Mouse (Mus musculus) WW6 (cell line): Measurements from ENCODE around the gene Grb10.
A peak's percentile ranks its signal among the peaks of the same experiment; 100 is the strongest.

Experiments
- DNase-seq: peaks from one replicate; pipeline ENCODE4 v3.0.0-alpha.2; 2013; ENCODE audit warnings: low read depth, low spot score

Grb10 gene

DNA sequence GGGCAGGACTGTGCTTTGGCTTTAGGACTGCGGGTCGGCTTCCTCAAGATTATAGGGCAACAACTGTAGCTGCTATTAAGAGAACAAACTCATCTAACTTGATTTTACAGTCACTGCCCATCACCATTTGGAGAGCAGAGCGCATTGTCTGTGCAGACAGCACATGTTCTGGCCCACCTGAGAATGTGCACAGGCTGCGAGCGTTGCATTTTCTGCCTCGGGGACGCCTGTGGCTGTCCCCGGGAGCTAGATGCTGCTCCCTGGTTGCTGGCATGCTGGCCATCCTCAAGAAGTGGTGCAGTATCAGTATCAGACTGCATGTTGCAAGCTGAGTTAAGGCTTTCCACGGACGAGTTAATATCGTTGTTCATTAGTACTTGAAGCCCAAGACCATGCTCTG, 68.2 kb downstream of the Grb10 start:
- no peak for DNase-seq

DNA sequence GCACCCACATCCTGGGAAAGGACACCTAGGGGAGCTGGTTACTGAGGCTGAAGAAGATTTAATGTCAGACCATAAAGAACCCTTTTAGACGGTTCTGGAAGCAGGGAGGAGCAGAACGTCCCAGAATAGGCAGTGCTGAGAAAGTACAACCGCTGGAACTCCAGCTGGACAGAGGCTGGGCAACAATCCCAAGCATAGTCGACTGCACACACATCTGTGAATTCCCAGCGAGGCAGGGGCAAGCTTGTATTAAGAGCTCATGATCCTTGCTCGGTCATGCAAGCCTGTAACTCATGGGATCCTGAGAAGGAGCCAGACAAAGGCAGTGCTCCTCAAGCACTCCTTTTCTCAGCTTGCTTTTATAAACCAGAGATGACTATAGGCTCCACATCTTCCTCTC, 69.7 kb downstream of the Grb10 start:
- DNase-seq: no peak

DNA sequence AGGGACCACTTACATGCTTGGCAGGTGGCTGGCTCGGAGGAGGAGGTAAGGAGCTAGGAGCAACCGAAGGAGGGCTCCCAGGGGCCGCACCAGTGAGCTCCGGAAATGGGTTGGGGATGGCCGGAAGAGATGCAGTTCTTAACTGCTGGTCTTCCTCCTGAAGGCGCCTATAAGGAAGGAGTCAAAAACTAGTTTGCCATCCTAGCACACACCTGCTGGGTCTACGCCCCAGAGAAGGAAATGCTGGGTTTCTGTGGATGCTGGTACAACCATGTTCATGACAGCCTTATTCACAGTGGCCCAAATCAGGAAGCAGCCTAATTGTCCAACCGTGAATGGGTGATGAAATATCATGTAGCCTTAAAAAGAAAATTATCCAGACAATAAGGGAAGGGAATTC, 71.0 kb downstream of the Grb10 start:
- no peak for DNase-seq

DNA sequence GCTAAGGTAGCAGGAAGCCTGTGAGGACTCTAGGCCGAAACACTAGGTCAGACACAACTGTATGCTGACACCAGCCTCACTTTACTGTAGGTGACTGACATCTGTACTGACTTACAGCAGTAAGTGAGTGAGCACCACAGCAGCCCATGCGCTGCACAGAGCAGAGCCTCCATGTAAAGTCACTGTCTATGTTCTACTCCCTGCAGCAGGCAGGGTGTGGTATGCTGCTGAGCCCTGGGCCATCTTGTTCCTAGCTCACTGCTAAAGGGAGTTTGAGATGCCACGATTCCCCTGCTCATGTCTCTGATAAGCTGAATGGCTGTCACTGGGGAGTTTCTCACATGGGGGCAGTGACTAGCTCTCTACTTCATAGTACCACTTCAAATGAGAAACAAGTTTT, 72.3 kb downstream of the Grb10 start:
- DNase-seq: no peak

DNA sequence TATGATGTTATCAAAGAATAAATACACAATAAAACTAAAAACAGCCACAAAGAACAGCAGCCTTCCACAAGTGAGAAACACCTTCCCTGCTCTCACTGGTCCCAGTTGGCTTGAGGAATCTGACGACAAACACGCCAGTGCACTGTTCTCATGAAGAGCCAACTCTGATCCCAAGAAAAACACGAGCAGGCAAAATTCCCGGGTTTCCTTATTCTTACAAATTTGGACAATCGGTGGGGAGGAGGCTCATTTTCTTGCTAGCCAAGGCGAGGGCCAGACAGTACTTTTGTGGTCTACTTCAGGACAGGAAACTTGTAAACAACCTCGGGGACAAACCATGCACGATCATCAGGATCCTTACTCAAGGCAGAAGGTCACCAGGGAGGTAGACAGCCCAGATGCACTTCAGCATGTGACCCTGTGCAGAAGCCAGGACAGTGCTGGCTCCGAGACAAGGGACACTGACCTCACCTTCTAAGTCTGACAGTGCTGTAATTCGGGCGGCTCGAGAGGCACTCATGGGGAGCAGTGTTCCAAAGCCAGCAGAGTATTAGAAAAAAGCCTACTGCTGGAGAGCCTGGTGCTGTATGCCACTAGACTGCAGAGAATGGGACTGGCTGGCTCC, 72.9 kb downstream of the Grb10 start:
- DNase-seq: no peak

DNA sequence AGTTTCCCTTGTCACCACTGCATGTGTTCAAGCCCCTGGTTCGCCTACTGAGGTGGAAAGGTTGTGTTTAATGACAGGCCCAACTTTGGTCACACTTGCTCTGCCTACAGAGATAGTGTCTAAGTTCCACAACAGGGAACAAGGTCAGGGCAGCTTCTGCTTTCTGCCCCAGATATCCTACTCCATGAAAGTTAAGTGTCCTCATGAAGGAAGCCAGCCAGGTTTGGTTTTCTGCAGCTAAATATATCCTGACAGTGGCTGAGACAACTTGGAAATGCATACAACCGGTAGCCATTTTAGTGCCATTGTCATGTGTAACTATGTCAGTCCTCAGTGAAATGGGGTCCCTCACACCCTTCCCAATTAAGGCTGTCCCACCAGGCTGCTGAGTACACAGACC, 73.8 kb downstream of the Grb10 start:
- DNase-seq: no peak

DNA sequence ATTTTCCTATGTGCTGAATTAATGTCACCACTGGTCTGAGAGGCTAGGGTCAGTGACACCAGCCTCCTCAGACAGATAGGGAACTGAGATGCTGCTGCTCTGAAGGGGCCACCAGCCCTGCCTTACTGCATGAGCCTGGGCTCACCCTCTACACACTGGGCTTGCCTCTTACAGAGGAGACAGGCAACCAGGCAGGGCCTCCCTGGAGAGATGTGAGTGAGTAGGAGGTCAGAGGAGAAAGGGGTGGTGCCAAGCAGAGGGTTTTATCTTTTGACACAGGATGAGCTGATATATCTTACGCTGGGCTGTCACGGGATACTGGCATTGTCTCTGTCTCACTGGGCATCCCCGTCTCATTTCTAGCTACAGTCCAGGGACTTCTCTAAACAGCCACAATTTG, 74.9 kb downstream of the Grb10 start:
- DNase-seq: no peak

DNA sequence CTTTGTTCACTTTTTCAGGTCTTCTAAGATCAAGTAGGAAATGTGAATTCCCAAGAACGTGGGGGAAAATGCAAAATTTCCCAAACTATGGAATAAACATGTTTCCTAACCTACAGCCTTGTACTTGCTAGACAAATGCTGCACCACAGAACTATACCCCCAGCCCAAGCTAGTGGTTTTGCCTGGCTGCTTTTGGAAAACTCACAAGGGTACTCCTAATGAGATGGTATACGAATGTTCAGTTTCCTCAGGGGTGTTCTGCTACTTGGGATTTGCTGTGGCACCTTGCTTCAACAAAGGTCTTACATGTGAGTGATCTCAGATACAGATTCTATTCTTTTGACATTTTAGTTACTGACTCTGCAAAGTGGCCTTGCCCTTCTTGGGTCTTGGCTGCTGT, 75.4 kb downstream of the Grb10 start:
- no peak for DNase-seq

DNA sequence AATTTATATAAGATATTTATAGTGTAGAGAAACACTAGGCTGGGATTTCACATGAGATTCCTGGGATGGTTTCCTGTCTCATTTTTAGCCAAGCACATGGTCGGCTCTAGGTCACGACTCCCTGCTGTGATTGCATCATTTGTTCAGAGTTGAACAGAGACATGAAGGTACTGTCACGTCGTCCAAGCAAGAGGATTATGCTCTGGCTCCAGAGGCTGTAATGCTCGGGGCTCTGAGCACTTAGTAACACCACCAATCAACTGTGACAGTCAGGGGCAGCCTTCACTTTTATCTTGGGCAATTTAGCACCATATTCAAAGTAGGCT, 75.9 kb downstream of the Grb10 start:
- no peak for DNase-seq

DNA sequence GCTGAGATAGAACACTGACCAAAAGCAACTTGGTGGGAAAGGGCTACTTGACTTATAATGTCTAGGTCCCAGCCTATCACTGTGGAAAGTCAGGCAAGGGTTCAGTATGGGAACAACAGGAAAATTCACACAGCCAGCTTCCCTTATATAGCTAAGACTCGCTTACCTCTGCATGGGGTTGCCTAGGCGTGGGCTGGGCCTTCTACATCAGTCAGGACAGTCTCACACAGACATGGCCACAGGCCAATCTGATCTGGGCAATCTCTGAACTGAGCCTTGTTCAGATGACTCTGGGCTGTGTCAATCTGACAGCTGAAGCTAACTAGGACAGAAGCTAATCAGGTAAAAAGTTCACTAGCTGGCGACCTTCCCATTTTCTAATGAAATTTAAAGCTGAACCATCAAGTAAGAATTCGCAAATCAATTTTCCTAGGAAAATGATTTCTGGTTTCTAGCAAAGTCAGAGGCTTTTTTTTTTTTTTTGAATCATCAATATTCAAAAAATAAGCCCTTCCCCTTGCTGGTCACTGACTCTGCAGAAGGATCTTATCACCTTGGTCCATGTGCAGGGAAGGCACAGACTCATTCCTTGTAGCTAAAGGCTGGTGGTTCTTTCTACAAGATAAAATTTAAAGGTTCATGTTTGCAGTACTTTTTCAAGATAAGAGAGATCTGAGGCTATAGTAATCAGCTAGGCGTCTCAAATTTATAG, 76.4 kb downstream of the Grb10 start:
- DNase-seq: no peak

DNA sequence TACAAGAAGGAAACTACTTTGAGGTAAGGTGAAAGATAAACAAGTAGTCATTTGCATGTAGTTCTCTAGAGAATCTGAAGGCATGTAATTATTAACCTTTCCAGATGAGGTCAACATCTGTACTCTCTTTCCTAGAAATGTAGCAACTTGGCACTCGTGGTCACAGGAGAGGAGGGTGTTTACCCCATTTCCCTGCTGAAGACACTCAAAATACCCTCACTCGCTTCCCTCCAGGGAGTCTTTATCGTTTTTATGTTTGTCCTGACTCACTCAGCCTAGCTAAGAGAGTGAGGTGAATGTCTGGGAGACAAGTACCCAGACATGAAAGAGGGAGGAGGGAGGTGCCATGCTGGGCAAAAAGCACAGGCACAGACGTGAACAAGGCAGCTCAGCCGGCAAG, 77.6 kb downstream of the Grb10 start:
- no peak for DNase-seq

DNA sequence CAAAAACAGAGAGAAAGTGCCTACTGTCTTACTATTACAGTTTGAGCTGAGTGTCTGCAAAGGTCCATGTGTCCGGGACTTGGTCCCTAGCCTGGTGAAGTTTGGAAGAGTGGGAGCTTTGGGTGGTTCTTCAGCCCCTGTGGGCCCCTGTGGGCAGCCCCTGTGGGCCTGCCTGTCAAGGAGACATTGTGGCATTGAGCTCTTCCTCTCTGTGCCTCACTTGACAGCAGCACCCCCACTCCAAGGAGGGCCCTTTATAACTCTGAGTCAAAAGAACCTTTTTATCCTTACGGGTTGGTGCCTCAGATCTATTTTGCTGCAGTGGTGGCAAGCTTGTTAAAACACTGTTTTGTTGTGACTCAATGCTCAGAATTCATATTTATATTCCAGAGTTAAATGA, 78.3 kb downstream of the Grb10 start:
- DNase-seq: no peak

DNA sequence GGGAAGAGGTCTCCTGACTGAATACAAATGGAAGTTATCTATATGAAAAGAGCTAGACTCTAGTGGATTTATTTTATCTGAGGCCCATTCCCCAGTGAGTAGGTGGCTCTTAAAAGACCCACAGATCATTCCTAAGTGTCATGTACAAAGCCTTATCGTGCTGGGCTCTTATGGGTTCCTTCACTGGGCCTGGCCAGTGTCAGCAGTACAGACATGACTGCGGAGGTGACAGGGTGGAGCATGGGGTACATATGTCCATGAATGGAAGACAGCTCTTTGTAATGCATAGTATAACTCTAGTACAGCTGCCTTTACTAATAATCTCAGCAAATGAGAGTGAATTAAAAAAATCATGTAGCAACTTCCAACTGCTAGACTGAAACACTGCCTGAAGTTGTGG, 80.0 kb downstream of the Grb10 start:
- no peak for DNase-seq

DNA sequence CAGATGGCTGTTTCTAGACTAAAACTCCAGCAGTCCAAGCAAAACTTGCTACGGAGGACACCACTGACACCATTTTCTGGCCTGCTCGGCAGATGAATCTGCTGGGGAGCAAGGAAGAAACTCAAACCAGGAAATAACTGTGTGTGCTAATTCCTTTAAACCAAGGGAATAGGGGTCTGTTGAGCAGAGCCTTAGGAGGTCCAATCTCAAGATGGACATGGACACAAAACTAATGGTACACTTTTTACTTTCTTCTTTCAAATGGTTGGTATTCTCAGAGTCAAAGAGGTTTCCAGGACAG, 80.5 kb downstream of the Grb10 start:
- DNase-seq: no peak

DNA sequence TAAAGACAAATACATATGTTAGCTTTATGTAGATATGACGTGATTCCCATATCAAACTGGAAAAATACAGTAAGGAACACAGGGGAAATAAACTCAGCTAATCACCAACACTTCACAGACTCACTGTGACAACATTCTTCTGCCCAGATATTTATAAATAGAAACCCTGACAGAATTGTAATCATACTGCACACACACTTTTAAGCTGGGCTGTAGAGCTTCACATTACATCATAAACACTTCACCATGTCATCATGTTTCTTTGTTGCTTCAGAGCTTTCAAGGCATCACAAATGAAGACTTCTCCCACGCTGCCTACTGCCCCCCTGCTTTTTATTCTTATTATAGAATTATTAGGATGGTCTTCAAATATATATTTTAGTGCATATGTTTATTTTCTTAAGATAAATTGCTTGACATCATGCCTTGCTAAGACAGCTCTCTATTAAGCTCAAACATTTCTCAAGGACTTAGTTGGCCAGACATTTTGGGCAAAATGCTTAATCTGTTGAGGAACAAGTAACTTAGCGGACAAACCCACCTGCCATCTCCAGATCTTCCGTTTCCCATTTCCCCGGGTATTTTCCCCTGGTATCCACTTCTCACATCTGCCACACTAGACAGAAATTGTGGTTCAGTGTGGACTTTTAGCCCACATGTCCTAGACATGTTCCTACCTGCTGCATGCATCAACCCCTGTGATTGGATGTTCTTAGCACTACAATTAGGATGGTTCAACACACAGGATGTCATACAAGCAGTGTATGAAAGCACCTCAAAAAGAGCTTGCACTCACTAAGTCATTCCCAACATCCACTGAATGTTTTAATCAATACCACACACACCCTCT, 81.0 kb downstream of the Grb10 start:
- DNase-seq: no peak

DNA sequence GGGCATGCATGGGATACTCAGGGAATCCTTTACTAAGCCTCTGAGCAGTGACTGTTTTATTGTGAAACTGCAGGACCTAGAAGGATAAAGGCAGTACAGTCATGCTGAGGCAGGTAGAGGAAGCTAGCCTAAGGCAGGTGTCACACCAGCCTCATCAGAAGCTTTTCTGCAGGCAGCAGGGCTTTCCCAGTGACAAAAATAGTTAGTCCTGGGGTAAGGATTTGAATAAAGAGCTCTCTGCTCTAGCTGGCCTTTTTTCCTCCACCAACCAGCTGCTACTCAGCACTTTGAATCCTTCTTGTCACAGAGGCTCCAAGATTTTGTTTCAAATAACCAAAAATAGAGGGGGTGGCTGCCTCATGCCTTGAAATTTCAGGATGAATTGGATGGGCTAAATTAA, 82.7 kb downstream of the Grb10 start:
- DNase-seq: no peak

DNA sequence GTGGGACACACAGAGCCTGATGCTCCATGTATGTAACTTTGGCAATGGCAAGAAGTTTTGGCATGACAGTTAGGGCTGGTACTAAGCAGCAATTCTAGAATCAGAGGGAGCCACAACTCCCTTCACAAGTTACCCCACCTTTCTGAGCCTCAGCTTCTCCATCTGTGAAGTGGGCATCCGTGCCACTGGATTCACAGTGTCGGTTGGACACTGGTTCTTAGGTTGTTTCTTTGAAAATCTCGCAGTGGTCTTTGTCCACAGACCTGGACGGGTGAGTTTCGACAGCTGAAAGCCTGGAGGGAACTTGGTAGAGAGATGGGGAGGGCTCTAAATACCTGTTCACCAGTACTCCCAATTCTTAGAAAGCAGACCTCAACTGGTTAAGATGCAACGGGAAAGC, 83.9 kb downstream of the Grb10 start:
- no peak for DNase-seq

DNA sequence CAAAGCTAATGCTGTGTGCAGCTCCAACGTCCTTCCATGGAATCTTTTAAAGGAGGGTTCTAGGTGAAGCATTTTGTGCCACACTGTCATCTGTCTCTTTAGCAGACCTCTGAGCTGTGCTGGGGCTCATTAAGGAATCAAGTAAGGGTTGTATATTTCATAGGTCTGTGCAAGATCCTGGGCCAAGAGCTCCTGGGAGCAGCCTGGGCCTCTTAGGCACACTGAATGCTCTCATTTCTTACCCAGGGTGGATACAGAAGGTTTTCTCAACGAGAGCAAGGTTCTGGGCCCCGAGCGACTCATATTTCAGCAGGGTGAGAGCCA, 84.4 kb downstream of the Grb10 start:
- DNase-seq: no peak

DNA sequence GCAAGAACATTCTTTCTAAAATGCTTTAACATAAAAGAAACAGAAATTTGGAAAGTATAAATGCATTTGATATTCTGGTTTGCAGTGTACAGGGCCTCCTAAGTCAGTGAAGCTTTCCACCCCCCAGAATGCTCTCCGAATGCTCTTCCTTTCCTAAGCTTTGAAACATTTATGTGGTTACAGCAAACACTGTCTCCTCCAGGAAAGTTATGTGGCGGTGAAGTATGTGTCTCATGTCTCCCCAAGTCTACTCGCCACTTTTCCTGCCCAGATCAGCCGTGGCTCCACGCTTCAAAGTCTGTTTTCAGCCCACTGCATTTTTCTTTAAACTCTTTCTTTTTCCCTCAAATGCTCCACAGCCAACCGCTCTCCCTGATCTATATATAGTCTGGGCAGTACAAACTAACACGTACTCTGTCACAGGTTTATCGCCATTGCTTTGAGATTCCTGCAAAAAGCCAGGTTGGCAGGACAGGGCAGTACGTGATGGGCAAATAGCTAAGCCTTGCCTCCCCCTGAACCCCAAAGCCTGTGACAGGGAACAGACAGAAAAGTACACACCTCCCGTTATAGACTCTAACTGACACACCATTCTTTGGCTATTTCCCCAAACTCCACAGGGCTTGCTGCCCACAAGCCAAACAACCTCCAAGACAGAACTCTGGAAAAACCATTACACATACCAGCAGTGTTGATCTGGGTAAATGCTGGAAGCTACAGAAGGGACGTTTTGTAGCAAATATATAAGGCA, 84.9 kb downstream of the Grb10 start:
- DNase-seq: no peak

DNA sequence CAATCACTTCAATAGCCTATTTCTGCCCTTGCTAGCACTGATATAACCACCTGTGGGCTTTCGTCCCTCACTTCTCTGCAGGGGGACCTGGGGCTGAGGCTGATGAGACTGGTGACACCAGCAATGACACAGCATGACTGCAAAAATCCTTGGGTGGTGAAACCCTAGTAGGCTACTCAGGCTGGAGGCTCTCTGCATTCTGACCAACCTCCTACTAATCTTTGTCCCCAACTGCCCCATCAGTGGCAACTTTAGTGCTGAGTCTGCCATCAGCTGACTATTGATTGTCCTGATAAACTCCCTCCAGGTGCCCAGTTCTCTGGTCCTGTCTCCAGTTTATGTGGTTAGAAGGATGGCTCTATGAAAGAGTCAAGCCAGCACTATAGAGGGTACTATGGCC, 85.9 kb downstream of the Grb10 start:
- DNase-seq: no peak

DNA sequence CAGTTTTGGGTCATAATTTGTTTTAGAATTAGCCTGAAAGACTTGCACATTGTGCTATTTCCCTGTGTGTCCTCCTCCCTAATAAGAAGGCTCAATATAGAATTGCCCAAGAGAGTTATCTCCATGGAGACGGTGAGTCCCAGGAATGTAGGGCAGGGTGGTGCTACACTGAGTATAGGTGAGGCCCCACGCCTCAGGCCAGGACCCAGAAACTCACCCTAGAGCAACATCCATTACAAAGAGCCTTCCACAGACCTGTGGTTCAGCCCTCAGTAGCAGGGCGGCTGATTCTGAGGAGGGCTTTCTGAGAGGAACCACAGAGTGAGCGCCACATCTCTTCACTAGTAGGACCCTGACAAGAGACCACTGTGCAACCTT, 89.5 kb downstream of the Grb10 start:
- DNase-seq: peak; percentile 67

DNA sequence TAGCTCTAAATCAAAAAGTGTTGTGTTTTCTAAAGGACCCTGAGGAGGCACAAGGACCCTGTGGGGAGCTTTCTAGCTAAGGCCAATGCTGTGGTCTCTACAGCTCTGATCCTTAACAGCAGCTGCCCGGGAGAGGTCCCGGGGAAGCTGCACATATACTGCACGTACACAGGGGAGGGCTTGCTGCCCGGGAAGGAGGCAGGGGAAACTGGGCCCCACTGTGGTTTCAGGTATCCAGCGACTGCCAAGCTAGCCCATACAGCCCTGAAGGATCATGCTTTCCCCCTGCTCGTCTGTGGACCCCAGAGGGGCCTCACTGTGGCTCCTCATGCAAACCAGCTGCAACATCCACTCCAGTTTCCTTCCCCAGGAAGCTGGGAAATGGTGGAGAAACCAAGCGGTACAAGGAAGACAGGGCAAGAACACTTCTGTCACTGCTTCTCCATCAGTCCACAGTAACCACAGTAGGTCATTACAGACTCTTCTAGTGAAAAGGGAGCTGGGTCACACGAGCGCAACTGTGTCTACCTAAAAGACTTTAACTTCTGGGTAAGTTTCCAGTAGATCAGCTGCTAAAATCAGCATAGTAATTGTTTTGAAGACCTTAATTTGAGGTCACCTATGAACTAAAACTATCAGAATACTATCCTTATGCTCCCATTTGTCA, 90.0 kb downstream of the Grb10 start:
- DNase-seq: no peak
